Mouse (Mus musculus) urinary bladder, postnatal 4 days (tissue): Measurements from ENCODE around the gene Olfml1.

Source experiments
- DNase-seq, 2 experiments: peaks; one replicate each; pipeline ENCODE4 v3.0.0; 2021 to 2022; ENCODE audit warnings: low spot score in 2 of 2

Gene Olfml1

GRCm38 (mm10) chr7:107567261-107567671 is at the start of gene Olfml1:
Olfml1 (plus strand) TSS chr7:107567446.
- DNase-seq = peak; percentile 50 to 58

- DNase-seq = no peak
These were observed 47.8 kb upstream of the Olfml1 start for GRCm38 (mm10) chr7:107519256-107520025.

GRCm38 (mm10) chr7:107521411-107521810 is 45.8 kb upstream of the Olfml1 start:
- DNase-seq = no peak

- DNase-seq = no peak
These were observed 40.9 kb upstream of the Olfml1 start for GRCm38 (mm10) chr7:107526299-107526698.

GRCm38 (mm10) chr7:107528169-107528772 is 39.0 kb upstream of the Olfml1 start:
- no peak for DNase-seq

GRCm38 (mm10) chr7:107529364-107529763 is 37.9 kb upstream of the Olfml1 start:
- no peak for DNase-seq

GRCm38 (mm10) chr7:107535311-107535710 is 31.9 kb upstream of the Olfml1 start:
- DNase-seq = no peak

- no peak for DNase-seq
These were observed 30.7 kb upstream of the Olfml1 start for GRCm38 (mm10) chr7:107536516-107536915.

- no peak for DNase-seq
These were observed 27.2 kb upstream of the Olfml1 start for GRCm38 (mm10) chr7:107540034-107540433.

- no peak for DNase-seq
These were observed 22.2 kb upstream of the Olfml1 start for GRCm38 (mm10) chr7:107545011-107545410.

- DNase-seq = no peak
These were observed 19.4 kb upstream of the Olfml1 start for GRCm38 (mm10) chr7:107547872-107548271.

- DNase-seq = peak in 1 of 2 experiments; percentile 22
These were observed 13.8 kb upstream of the Olfml1 start for GRCm38 (mm10) chr7:107553461-107553860.

- DNase-seq = peak in 1 of 2 experiments; percentile 52
These were observed 11.3 kb upstream of the Olfml1 start for GRCm38 (mm10) chr7:107555906-107556305.

- peak in 1 of 2 experiments; percentile 26 for DNase-seq
These were observed 6.6 kb upstream of the Olfml1 start for GRCm38 (mm10) chr7:107560675-107561074.

GRCm38 (mm10) chr7:107561584-107561983 is 5.7 kb upstream of the Olfml1 start:
- peak in 1 of 2 experiments; percentile 20 for DNase-seq

GRCm38 (mm10) chr7:107563727-107564126 is 3.5 kb upstream of the Olfml1 start:
- DNase-seq = peak in 1 of 2 experiments; percentile 16

- peak in 1 of 2 experiments; percentile 52 for DNase-seq
These were observed 428 bp downstream of the Olfml1 start for GRCm38 (mm10) chr7:107567674-107568073.

GRCm38 (mm10) chr7:107568971-107569370 is 1.7 kb downstream of the Olfml1 start:
- peak in 1 of 2 experiments; percentile 48 for DNase-seq

- DNase-seq = peak in 1 of 2 experiments; percentile 19
These were observed 6.6 kb downstream of the Olfml1 start for GRCm38 (mm10) chr7:107573856-107574255.

GRCm38 (mm10) chr7:107574276-107574675 is 7.0 kb downstream of the Olfml1 start:
- peak in 1 of 2 experiments; percentile 3 for DNase-seq

GRCm38 (mm10) chr7:107592641-107593040 is 25.4 kb downstream of the Olfml1 start:
- no peak for DNase-seq

- DNase-seq = no peak
These were observed 26.7 kb downstream of the Olfml1 start for GRCm38 (mm10) chr7:107593904-107594303.

GRCm38 (mm10) chr7:107594325-107594856 is 27.1 kb downstream of the Olfml1 start:
- DNase-seq = peak in 1 of 2 experiments; percentile 27
